Mouse (Mus musculus) testis, adult 2 months (tissue): ENCODE measurements around the gene Adamts13. TPM values are rescaled to one million over a fixed set of nuclear protein-coding genes. Genes with fewer than 3 reads are reported as not detected.

Experiments used
- H3K27ac ChIP-seq: fragments of 200-500 bp; 2 replicates; pipeline ENCODE4 v1.5.1; 2012; ENCODE audit warnings: low read depth, low read length; ENCODE audit not compliant: control insufficient read depth, insufficient read depth
- H3K27me3 ChIP-seq: fragments of 200-500 bp; 2 replicates; pipeline ENCODE4 v1.6.1; 2012; ENCODE audit warnings: mild to moderate bottlenecking, low read length, moderate library complexity; ENCODE audit not compliant: control insufficient read depth, insufficient read depth
- H3K36me3 ChIP-seq: fragments of 200-500 bp; 2 replicates; pipeline ENCODE4 v1.6.1; 2012; ENCODE audit warnings: mild to moderate bottlenecking, low read length; ENCODE audit not compliant: control insufficient read depth, insufficient read depth
- H3K4me1 ChIP-seq: fragments of 200-500 bp; 2 replicates; pipeline ENCODE4 v1.6.1; 2012; ENCODE audit warnings: low read length; ENCODE audit not compliant: control insufficient read depth, insufficient read depth
- H3K4me3 ChIP-seq: fragments of 200-500 bp; 2 replicates; pipeline ENCODE4 v1.5.1; 2012; ENCODE audit warnings: low read depth, mild to moderate bottlenecking, low read length, moderate library complexity, mixed read lengths; ENCODE audit not compliant: control insufficient read depth
- CTCF ChIP-seq: fragments of 200-500 bp; IDR thresholded peaks from 2 replicates; pipeline ENCODE4 v1.5.1; 2012; ENCODE audit warnings: low read depth, mild to moderate bottlenecking, inconsistent platforms, low read length, moderate library complexity; ENCODE audit not compliant: control insufficient read depth, insufficient read depth, insufficient replicate concordance
- POLR2A ChIP-seq: fragments of 200-500 bp; IDR thresholded peaks from 2 replicates; pipeline ENCODE4 v1.6.1; 2012; ENCODE audit warnings: low read depth, mild to moderate bottlenecking, inconsistent platforms, low read length, moderate library complexity; ENCODE audit not compliant: control insufficient read depth
- polyA plus RNA-seq: library from polyadenylated mRNA; depleted of rRNA; stranded (reverse); fragments of >200 nt; gene quantifications from 2 replicates; pipeline ENCODE4 v1.2.3, GENCODE M21; 2012

Gene Adamts13
- polyA plus RNA-seq, 1 experiment = 0.02 TPM

DNA sequence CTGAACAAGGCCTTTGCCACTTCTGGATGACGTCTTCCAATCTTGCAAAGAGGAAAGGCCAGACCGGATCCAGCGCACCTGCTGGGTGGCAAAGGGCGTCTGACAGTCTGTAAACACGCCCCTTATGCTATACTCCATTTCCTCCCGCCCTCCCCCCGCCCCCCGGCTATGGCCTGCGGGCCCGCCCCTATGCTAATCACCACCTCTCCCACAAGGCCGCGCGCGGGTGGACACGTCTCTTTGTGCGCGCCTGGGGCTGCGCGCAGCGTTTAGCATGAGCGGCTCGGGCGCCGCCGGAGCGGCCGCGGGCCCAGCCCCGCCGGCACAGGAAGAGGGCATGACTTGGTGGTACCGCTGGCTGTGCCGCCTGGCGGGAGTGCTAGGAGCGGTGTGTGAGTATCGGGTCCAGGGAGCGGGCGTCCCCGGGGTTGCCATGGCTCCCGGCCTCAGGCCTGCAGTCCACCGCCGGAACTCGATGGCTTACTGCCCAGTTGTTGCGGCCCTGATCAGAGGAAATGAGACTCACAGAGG, 36.6 kb downstream of the Adamts13 start, which contains the start of gene Cacfd1:
TSS of gene Cacfd1 (plus strand) at position 213 of the 531 bp plus-strand sequence.
- Histone ChIP-seq H3K27ac (peak within 1 kb of the TSS; percentile 72), H3K4me1 (peaks cover 15% of the 10 kb centered on the region), H3K4me3 (peak within 1 kb of the TSS; percentile 92), H3K36me3 (no peaks in the 10 kb centered on the region), H3K27me3 (no peaks in the 10 kb centered on the region)
- TF ChIP-seq CTCF = no peak
- TF ChIP-seq POLR2A = peak; percentile 71; the same call in 1 of the 2 replicates

GRCm38 (mm10) chr2:27017802-27018201, 44.6 kb downstream of the Adamts13 start:
- TF ChIP-seq POLR2A = no peak
- TF ChIP-seq CTCF = peak; percentile 92
- no peak overlapping the region for H3K4me3 ChIP-seq
- H3K36me3 ChIP-seq = no peaks in the 10 kb centered on the region; the same call in 1 of the 2 replicates
- H3K4me1 ChIP-seq = no peaks in the 10 kb centered on the region
- no peaks in the 10 kb centered on the region for H3K27me3 ChIP-seq
- no peak overlapping the region for H3K27ac ChIP-seq

DNA sequence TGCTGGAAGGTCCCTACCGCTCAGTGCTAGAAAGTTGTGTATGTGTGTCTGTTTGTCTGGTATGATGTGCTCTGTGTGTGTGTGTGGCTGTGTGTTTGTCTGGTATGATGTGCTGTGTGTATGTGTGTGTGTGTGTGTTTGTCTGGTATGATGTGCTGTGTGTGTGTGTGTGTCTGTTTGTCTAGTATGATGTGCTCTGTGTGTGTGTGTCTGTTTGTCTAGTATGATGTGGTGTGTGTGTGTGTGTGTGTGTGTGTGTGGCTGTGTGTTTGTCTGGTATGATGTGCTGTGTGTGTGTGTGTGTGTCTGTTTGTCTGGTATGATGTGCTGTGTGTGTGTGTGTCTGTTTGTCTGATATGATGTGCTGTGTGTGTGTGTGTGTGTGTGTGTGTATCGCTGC, 46.3 kb downstream of the Adamts13 start:
- Histone ChIP-seq H3K4me3 (no peak overlapping the region), H3K27me3 (no peaks in the 10 kb centered on the region), H3K4me1 (no peaks in the 10 kb centered on the region), H3K27ac (no peak overlapping the region), H3K36me3 (no peaks in the 10 kb centered on the region; the same call in 1 of the 2 replicates)
- TF ChIP-seq POLR2A (no peak), CTCF (no peak)

DNA sequence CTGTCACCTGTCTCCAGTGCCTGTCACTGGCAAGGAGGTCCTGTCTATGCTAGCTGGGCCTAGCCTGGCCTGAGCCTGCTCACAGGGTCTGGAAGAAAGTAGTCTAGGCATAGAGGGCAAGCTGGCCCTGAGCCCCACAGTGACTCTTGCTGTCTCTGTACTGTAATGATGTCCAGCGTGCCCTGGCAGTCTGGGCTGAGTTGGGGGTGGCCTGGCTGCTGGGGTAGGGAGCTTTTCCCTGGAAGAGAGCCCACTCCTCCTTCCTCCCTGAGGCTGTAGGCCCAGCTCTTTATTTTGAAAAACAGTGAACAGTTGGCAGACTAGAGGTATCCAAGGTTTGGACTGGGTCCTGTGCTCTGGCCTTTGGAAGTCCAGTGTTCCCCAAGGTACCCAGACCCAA, 47.9 kb downstream of the Adamts13 start:
- Histone ChIP-seq H3K4me1 (no peaks in the 10 kb centered on the region), H3K36me3 (no peaks in the 10 kb centered on the region; the same call in 1 of the 2 replicates), H3K27ac (no peak overlapping the region), H3K4me3 (no peak overlapping the region), H3K27me3 (no peaks in the 10 kb centered on the region)
- TF ChIP-seq POLR2A (no peak), CTCF (no peak)

GRCm38 (mm10) chr2:27022612-27023011, 49.4 kb downstream of the Adamts13 start:
- no peaks in the 10 kb centered on the region; the same call in 1 of the 2 replicates for H3K36me3 ChIP-seq
- H3K27me3 ChIP-seq = no peaks in the 10 kb centered on the region
- no peak for TF ChIP-seq CTCF
- no peak for TF ChIP-seq POLR2A
- H3K27ac ChIP-seq = no peak overlapping the region
- no peak overlapping the region for H3K4me3 ChIP-seq
- peaks cover under 1% of the 10 kb centered on the region; the same call in 1 of the 2 replicates for H3K4me1 ChIP-seq

DNA sequence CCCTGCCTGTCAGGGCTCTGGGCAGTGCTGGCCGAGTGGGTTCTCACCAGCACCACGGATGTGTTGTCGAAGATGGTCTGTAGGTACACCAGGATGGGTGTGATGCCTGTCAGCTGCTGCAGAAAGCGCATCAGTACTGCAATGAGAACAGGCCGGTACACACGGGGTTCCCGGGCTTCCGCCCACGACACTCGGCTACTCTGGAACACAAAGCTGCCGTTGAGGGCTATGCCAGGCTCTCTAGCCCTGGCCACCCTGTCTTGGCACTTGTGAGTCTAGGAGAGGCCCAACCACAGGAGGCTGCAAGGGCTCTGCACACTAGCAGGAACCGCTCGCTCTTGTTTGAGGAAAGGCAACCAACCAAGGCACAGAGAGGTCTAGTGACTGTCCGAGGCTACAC, 50.9 kb downstream of the Adamts13 start:
- Histone ChIP-seq H3K27ac (no peak overlapping the region), H3K36me3 (no peaks in the 10 kb centered on the region), H3K4me1 (peaks cover 5% of the 10 kb centered on the region; the same call in 1 of the 2 replicates), H3K4me3 (no peak overlapping the region), H3K27me3 (no peaks in the 10 kb centered on the region)
- TF ChIP-seq CTCF = no peak
- no peak for TF ChIP-seq POLR2A

- Histone ChIP-seq H3K4me3 (no peak overlapping the region), H3K36me3 (no peaks in the 10 kb centered on the region), H3K27me3 (no peaks in the 10 kb centered on the region), H3K4me1 (peaks cover 5% of the 10 kb centered on the region; the same call in 1 of the 2 replicates), H3K27ac (no peak overlapping the region)
- TF ChIP-seq CTCF (no peak), POLR2A (no peak)
Measured at GRCm38 (mm10) chr2:27025545-27025944, 52.3 kb downstream of the Adamts13 start.

GRCm38 (mm10) chr2:27026332-27026731, 53.1 kb downstream of the Adamts13 start:
- H3K27me3 ChIP-seq = no peaks in the 10 kb centered on the region
- no peak overlapping the region for H3K27ac ChIP-seq
- H3K4me3 ChIP-seq = no peak overlapping the region
- TF ChIP-seq POLR2A (no peak), CTCF (no peak)
- H3K36me3 ChIP-seq = no peaks in the 10 kb centered on the region
- H3K4me1 ChIP-seq = peaks cover 5% of the 10 kb centered on the region; the same call in 1 of the 2 replicates
